Mouse (Mus musculus): ENCODE measurements around the gene Ier3.
"Not testable (repeated sequence)": the region's sequence is repeated elsewhere in the genome, so short reads cannot be mapped to it uniquely, and the experiment has no call there.

The Ier3 gene

DNA sequence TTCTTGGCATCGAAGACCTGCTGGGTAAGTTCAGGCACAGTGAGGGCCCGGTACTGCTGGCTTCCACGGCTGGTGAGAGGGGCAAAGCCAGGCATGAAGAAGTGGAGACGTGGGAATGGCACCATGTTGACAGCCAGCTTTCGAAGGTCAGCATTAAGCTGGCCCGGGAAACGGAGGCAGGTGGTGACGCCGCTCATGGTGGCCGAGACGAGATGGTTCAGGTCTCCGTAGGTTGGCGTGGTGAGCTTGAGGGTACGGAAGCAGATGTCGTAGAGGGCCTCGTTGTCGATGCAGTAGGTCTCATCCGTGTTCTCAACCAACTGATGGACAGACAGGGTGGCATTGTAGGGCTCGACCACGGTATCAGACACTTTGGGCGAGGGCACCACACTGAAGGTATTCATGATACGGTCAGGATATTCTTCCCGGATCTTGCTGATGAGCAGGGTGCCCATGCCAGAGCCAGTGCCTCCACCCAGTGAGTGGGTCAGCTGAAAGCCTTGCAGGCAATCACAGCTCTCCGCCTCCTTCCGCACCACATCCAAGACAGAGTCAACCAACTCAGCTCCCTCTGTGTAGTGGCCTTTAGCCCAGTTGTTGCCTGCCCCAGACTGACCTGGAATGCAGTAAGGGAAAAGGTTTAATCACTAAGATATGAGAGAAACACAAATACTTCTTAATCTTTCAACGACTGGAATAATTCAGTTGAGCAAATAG is 14.1 kb downstream of the Ier3 start:
- no peak for DNase-seq (ENCODE audit: low spot score in 2 of 2)

DNA sequence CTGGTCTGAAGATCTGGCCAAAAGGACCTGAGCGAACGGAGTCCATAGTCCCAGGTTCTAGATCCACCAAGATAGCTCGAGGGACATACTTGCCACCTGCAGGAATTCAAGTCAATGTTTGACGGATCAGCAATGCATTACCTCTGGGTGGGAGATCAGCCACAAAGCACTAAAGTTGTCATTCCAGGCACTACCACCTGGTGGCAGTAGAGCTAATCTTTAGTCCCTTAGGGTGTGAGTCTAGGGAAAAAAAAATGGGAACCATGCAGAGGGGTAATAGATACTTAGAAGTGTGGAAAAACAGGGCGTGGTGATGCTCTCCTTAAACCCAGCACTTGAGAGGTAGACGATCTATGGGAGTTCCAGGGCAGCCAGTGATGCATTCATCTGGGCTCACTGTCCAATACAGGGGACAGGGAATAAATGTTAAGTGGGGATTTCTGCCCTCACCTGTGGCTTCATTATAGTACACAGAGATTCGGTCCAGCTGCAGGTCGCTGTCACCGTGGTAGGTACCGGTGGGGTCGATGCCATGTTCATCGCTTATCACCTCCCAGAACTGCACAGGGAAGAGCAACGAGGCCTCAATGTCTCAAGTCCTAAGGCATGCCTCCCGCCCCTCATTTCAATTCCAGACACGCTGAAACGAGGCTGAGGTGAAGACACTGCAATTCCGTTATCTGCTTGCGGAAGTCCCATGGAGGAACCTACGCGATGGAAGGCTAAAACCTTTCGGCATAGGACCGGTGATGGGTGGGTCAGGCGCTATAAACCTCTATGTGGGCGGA is 14.9 kb downstream of the Ier3 start:
- peak; percentile 75 to 82 for DNase-seq (ENCODE audit: low spot score in 2 of 2)

DNA sequence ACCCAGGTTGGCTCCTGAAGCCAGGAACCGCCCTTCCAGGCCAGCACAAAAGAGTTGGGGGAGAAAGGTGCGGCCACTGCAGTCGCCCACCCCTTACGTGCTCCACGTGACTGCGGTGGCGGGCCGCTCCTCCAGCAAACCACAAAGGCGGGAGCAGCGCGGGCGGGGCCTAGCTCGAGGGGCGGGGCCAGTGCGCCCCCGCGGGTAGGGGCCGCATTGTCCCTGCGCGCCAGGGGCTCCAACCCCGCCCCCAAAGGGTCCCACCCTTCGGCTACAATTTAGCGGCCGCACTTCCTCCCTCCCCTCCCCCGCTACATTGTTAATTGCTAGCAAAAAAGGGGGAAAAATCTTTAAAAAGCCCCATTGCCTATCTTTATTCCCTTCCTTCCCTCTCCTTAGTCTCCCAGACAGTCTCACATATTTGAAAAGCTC is 15.5 kb downstream of the Ier3 start:
- DNase-seq (ENCODE audit: low spot score in 2 of 2) = peak; percentile 94 to 95

DNA sequence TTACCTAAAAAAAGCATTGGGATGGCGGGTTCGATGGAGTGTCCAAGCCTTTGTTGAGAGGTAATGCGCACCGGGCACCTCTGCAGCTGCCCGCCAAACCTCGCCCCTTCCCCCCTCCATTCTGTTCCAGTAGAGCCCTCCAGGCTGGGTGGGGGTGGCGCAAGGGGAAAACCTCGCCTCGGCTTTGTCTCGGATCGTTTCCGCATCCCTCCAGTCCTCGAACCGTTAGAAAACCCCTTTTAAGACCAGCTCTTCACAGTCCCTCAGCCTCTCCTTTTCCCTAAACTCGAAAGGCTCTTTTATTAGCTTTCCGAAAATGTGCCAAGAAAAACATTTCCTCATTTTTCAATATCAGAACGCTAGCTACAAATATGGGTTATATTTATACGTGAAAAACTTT is 16.0 kb downstream of the Ier3 start:
- DNase-seq (ENCODE audit: low spot score in 2 of 2) = peak; percentile 68 to 70

DNA sequence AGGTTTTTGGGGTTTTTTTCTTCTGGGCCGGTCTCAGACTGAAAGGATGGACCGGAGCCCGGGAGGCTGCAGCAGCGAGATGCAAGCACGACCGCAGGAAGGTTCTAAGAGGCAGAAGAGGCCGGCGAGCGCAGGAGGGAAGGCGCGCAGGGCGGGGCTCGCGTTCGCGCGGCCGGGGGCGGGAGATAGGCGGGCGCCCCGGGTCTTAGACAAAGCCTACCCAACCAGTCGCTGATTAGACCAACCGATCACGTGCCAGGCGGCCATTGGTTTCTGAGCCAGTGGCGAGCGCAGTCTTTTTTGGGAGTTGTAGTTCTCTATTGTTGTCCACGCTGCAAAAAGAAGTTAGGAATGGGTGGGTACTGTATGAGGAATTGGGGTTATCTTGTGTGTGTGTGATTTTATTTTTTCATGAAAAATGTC is 16.6 kb downstream of the Ier3 start, which contains the start of gene Tubb5:
Tubb5 (minus strand) TSS at position 185 of the 423 bp plus-strand sequence.
- DNase-seq (ENCODE audit: low spot score in 2 of 2) = peak; percentile 95 to 96

DNA sequence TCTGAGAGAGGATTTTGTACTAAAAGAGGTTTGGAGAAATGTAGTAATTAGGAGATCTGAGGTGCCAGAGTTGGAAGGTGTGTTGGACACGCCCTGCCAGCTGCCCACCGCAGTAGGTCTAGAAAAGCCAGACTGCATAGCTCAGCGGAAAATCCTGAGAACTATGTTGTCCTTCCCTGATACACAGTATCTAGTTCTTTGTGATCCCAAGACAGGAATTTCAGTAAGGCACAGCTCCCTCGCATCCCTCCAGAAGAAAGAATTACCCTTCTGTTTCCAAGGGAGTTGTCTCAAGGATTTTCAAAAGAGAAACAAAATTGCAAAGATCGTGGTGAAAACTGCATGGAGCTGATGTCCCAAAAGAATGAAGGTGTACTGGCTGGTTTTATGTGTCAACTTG is 17.1 kb downstream of the Ier3 start:
- no peak for DNase-seq (ENCODE audit: low spot score in 2 of 2)

DNA sequence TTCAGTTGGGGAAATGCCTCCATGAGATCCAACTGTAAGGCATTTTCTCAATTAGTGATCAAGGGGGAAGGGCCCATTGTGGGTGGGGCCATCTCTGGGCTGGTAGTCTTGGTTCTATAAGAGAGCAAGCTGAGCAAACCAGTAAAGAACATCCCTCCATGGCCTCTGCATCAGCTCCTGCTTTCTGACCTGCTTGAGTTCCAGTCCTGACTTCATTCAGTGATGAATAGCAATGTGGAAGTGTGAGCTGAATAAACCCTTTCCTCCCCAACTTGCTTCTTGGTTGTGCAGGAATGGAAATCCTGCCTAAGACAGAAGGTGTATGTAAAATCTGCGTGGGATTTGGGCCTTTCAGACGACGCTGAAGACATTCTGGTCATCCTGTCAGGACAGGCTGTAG is 17.5 kb downstream of the Ier3 start:
- DNase-seq (ENCODE audit: low spot score in 2 of 2) = not testable (repeated sequence)

DNA sequence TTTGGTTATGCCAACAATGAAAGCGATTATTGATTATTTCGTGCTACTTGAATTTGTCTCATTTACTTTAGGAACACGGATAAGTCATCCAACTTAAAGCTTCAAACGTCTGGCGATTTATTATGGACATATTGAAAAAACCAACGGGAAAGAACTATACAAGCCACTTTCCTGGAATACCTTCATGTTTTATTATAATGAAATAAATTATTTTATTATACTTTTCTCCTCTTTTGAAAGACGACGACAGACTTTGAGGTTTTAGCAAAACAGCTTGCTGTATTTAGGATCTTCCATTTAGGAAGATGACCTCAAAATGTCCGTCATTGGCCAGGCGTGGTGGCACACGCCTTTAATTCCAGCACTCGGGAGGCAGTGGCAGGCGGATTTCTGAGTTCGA is 19.1 kb downstream of the Ier3 start:
- DNase-seq (ENCODE audit: low spot score in 2 of 2) = no peak

DNA sequence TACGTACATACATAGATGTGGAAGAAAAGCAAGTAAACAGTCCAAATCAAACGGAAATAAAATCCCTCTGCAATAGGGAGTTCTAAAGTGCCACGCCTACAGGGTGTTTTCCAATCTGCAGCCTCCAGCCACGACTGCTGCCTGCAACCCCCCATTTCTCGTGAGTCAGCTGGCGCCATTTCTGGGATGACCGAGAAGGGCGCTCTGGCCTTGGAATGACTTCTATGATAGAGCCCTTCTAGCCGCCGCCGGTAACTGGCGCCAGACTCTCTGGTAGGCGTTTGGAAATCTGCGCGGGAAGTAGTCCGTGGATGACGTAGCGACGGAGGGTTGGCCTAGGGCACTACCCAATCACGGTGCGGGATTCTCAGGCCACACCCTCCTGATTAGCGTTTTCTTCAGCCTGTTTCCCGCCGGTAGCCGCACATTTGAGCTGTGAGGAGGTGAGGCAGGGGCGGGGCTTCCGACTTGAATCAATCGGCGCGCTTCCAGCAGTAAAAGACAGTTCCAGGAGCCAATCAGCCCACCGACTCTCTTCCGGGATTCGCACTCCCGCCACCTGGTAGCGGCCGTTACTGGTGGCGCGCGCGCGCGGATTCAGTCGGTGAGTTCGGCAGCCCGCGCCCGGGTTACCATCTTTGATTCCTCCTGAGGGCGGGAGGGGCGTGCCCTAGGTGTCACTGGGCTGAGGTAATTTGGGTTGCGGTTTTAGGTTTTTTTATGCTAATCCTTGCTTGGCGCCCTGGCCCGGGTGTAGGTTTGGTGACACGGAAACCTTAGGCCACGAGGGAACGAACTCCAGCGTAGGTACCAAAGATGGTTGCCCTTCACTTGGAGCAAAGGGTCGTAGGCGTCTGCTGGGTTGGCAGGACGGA is 19.8 kb downstream of the Ier3 start, which contains the start of gene Mdc1:
Mdc1 (plus strand) TSS at position 440 of the 875 bp plus-strand sequence.
- peak; percentile 98 to 99 for DNase-seq (ENCODE audit: low spot score in 2 of 2)

DNA sequence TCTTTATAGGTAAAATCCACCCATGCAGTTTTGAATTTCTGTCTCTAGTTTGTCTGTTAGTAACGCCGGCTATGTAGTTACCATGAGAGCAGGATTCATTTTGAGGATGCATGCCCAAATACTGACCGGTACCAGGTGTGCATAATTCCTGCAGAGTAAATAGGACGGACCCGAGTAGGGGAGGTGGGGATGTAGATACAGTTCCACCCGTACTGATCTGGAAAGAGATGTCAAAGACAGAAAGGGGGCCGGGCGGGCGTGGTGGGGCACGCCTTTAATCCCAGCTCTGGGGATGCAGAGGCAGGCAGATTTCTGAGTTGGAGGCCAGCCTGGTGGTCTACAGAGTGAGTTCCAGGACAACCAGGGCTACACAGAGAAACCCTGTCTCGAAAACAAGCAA is 20.5 kb downstream of the Ier3 start:
- no peak for DNase-seq (ENCODE audit: low spot score in 2 of 2)

DNA sequence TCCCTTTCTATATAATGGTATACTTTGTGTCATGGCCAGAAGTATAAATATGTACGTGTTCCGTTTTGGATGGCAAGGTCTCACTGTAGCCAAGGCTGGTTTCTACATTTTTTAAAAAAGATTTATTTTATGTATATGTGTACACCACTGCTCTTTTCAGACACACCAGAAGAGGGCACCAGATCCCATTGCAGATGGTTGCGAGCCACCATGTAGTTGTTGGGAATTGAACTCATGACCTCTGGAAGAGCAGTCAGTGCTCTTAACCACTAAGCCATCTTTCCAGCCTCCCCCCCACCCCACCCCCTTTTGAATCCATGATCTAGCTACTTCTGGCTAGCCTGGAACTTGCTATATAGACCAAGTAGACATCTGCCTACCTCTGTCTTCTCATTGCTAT is 22.0 kb downstream of the Ier3 start:
- DNase-seq (ENCODE audit: low spot score in 2 of 2) = no peak

DNA sequence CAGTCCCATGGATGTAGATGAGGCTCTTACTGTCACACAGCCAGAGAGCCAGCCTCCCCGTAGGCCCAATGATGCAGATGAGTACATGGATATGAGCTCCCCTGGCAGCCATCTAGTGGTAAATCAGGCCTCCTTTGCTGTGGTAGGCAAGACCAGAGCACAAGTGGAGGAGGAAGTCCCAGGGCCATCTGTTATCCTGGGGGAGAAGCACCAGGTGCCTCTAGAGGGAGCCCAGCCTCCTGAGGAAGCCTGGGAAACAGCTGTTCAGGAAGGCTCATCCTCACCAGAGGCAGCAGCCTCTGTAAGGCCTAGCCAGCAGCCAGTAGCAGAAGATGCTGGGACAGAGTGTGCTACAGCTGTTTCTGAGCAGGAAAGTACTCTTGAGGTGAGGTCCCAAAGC is 26.6 kb downstream of the Ier3 start:
- no peak for DNase-seq (ENCODE audit: low spot score in 2 of 2)

DNA sequence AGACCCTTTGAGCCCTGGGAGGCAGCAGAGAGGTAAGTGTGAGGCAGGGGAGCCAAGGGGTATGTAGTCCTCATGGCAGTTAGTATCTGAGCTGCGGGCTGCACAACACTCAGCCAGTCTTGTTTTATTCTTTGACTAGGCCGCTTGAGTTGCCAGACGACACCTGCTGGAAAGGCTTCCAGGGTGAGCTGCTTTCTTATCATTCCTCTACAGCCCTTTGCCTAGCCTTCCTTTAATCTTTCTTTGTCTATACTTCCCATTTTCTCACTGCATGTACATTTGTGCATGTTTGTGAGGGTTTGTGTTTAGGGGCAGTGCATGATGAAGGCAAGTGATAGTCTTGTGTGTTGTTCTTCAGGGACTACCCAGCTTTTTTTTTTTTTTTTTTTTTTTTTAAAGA is 29.5 kb downstream of the Ier3 start:
- no peak for DNase-seq (ENCODE audit: low spot score in 2 of 2)

DNA sequence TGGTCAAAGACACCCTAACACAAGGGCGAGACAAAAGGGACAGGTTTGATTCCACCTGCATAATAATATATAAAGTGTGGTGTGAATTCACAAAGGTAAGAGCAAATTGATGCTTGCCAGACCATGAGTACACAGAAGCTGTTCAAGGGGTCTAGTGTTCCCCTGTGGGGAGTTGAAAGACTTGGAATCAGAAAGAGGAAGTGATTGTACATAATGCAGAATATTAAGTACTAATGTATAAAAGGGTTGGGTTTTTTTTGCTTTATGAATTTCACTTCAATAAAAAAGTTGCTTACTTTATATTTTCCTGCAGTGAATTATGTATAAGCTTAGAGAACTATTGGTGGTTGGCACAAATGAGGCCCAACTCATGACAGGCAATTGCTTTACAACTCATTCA is 37.9 kb downstream of the Ier3 start:
- no peak for DNase-seq (ENCODE audit: low spot score in 2 of 2)

DNA sequence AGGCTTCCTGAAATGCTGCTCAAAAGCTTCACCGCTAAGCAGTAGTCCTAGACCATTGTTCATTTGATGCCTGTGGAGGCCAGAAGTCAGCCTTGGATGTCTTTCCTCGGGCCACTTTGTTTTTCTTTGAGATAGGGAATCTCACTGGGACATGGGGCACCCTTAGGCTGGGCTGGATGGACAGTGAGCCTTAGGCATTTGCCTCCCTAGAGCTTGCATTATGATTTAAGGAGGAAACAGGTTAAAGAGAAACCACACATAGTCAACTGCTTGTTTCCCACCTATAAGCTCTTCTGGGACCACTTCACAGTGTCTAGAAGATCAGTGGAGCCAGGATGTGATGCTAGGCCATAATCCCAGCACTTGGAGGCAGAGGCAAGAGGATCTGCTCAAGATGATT is 38.4 kb downstream of the Ier3 start:
- no peak for DNase-seq (ENCODE audit: low spot score in 2 of 2)

DNA sequence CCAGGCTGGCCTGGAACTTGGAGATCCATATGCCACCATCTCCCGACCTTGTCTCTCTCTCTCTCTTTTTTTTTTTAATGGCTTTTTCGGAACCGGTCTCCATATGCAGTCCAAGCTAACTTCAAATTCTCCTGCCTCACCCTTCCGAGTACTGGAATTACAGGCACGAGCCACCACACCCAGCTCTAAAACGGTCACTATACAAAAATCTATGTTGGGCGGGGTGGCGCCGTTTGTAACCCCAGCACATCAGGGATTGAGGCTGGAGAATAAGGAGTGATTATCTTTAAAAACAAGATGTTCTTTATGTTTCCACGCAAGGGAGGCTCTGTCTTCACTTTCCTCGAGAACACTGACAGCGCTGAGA is 39.3 kb downstream of the Ier3 start:
- no peak for DNase-seq (ENCODE audit: low spot score in 2 of 2)

DNA sequence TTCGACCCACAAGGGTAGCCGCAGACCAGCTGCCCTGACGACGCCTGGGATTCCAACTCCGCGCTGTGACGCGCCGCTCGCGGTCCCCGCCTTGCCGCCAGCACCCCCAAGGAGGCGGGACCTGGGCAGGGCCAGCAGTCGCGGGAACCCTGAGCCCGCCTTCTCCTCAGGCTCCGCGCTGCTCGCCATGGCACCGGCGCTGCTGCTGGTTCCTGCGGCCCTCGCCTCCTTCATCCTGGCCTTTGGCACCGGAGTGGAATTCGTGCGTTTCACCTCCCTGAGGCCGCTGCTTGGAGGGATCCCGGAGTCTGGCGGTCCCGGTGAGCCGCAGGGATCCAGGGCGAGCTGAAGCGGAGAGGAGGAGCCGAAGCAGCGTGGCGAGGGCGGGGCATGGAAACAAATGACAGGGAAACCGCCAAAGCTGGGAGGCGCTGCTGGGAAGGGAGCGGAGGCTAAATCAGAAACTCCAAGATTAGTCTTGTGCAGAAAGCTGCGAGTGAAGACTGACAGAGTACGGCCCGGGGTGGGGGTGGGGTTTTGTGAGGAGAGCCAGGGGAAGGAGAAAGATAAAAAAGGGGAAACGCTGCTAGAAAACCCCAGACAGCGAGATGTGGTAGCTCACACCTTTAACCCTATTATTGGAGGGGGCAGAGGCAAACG is 39.8 kb downstream of the Ier3 start, which contains the start of gene Nrm:
Nrm (plus strand) TSS at position 121 of the 660 bp plus-strand sequence.
- DNase-seq (ENCODE audit: low spot score in 2 of 2) = peak; percentile 71 to 75

DNA sequence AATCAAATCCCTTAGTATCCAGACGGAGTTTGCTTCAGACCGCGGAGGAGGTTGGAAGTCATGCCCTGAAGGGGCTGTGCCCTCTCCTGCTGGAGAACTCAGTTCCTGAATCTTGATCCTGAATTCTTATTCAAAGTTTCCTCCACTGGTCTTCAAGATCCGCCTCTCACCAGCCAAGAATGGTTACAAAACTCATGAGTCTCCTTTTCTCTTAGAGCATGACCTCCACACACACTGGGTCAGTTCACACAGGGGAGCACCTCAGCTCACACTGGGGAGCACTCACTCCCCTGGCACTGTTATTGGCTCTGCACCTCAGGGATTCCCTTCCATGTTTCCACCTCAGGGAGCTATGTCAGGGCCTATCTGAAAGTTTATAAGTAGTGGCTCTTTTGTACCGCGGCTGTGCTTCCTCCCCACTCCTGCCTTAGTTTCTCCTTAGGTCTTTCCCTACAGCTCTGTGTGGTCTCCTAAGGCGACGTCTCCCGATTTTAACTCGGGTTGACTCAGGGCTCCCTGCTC is 43.4 kb downstream of the Ier3 start:
- no peak for DNase-seq (ENCODE audit: low spot score in 2 of 2)

DNA sequence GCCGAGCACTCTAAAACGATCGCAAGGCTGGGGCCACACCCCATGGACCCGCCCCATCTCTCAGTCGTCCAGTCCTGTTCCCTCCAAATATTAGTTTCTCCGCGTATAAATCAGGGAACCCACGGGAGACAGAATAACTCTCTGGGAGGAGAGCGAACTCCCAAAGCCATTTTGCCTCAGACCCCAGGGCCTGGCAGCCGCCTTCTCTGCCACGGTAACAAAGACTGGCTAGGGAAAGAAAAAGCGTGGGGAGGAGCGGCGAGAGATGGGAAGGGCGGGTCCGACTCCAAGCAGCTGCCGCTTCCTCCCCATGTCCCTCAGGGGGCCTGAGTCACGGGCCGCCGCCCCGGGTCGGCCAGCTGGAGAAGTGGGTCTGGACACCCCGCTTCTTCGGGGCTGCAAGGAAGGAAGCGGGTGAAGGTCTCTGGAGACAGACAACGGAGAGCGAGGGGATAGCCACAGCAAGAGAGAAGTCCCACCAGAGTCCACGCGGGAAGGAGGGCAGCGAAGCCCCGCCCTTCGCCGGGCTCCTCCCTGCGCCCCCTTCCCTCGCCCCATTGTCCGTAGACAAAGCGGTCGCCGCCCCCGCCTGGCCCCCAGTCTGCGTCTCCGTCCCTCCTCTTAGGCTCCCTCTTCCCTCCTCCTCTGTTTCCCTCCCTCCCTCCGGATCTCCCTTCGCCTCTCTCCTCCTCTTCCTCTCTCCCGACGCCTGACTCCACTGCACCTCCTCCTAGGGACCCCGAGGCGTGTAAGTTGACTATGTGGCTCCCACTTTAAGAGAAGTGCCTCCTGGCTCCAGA is 44.2 kb downstream of the Ier3 start, which contains the start of gene Ppp1r18:
Ppp1r18 (plus strand) TSS at position 113 of the 800 bp plus-strand sequence.
- DNase-seq (ENCODE audit: low spot score in 2 of 2) = peak; percentile 27 to 30

DNA sequence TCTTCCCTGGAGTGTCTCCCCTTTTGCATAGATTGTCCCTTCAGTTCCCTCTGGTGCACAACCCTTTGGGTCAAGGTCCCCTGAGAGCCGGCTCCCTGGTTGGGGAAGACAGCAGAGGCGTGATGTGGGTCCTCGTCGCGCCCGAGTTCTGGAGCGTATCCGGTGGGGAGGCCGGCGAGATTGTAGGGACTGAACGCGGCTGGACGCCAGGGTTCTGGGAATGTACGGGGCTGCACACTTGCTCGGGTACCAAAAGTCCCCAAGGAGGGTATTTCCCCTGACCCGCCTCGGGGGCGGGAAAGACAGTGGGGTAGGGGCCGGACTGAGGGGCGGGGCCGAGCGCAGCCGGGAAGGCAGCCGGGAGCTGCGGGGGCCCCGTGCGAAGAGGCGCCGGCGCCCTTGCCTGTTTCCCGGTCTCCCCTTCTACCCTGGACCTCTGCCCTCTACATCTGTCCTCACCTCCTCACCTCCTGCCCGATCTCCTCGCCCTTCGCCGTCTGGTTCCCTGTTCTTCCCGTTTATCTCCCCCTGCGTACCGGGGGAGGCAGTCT is 44.9 kb downstream of the Ier3 start:
- peak; percentile 27 to 33 for DNase-seq (ENCODE audit: low spot score in 2 of 2)
